Mouse (Mus musculus): Measurements from ENCODE around the gene Ckmt2. TPM values are rescaled to one million over a fixed set of nuclear protein-coding genes. Genes with fewer than 3 reads are reported as not detected.

Gene Ckmt2
- total RNA-seq, 2 experiments from 2014 or later: 1,040 to 2,126 TPM

GRCm38 (mm10) chr13:91893132-91893531, 16.4 kb upstream of the Ckmt2 start:
- intact Hi-C loops (cut with DNase I): no loop called here
- Histone ChIP-seq H3K4me3 (no peak overlapping the region), H3K27ac (no peak overlapping the region)
- DNase-seq: no peak
- peak; percentile 51 for TF ChIP-seq CTCF (IDR thresholded peaks at IDR 0.05)

GRCm38 (mm10) chr13:91890031-91890619, 13.4 kb upstream of the Ckmt2 start:
- Histone ChIP-seq H3K27ac (no peak overlapping the region), H3K4me3 (no peak overlapping the region)
- no peak for DNase-seq
- no peak for TF ChIP-seq CTCF (IDR thresholded peaks at IDR 0.05)
- intact Hi-C loops (cut with DNase I): no loop called here

GRCm38 (mm10) chr13:91884714-91885386, 8.2 kb upstream of the Ckmt2 start:
- DNase-seq: no peak
- no peak overlapping the region for H3K4me3 ChIP-seq
- intact Hi-C loops (cut with DNase I): no loop called here
- TF ChIP-seq CTCF (IDR thresholded peaks at IDR 0.05): no peak
- H3K27ac ChIP-seq: no peak overlapping the region

GRCm38 (mm10) chr13:91881837-91882480, 5.3 kb upstream of the Ckmt2 start:
- intact Hi-C loops (cut with DNase I): no loop called here
- Histone ChIP-seq H3K27ac (no peak overlapping the region), H3K4me3 (no peak overlapping the region)
- DNase-seq: peak; percentile 55
- peak; percentile 77 for TF ChIP-seq CTCF (IDR thresholded peaks at IDR 0.05)

GRCm38 (mm10) chr13:91880256-91880655, 3.6 kb upstream of the Ckmt2 start:
- intact Hi-C loops (cut with DNase I): no loop called here
- TF ChIP-seq CTCF (IDR thresholded peaks at IDR 0.05): no peak
- Histone ChIP-seq H3K4me3 (peak overlapping the region; percentile 26; the same call in 1 of the 2 replicates), H3K27ac (peak overlapping the region; percentile 25; the same call in 1 of the 2 replicates)
- no peak for DNase-seq

- no peak for TF ChIP-seq CTCF (IDR thresholded peaks at IDR 0.05)
- peak overlapping the region; percentile 63 for H3K4me3 ChIP-seq
- no peak for DNase-seq
These were observed 1.3 kb upstream of the Ckmt2 start for GRCm38 (mm10) chr13:91877996-91878395.

GRCm38 (mm10) chr13:91877350-91877749, 665 bp upstream of the Ckmt2 start:
- TF ChIP-seq CTCF (IDR thresholded peaks at IDR 0.05): no peak
- H3K27ac ChIP-seq: peak overlapping the region; percentile 99
- peak overlapping the region; percentile 63 for H3K4me3 ChIP-seq
- intact Hi-C loops (cut with DNase I): no loop called here
- DNase-seq: peak; percentile 88

More at GRCm38 (mm10) chr13:91877996-91878395, 1.3 kb upstream of the Ckmt2 start:
- H3K27ac ChIP-seq: peak overlapping the region; percentile 99
- intact Hi-C loops (cut with DNase I): no loop called here

- no peak for DNase-seq
- Histone ChIP-seq H3K27ac (peak overlapping the region; percentile 99), H3K4me3 (peak overlapping the region; percentile 63)
- intact Hi-C loops (cut with DNase I): no loop called here
- no peak for TF ChIP-seq CTCF (IDR thresholded peaks at IDR 0.05)
These were observed 1.1 kb downstream of the Ckmt2 start for GRCm38 (mm10) chr13:91875581-91875980.

- DNase-seq: peak; percentile 35
- intact Hi-C loops (cut with DNase I): loop anchor here (5.0 kb wide), 1 partner anchor 67 kb away; the partner anchor contains the start of gene Zcchc9
- H3K27ac ChIP-seq: peak overlapping the region; percentile 99
- no peak for TF ChIP-seq CTCF (IDR thresholded peaks at IDR 0.05)
- peak overlapping the region; percentile 63 for H3K4me3 ChIP-seq
These were observed 2.1 kb downstream of the Ckmt2 start for GRCm38 (mm10) chr13:91874565-91874964.

GRCm38 (mm10) chr13:91873734-91874329, 2.9 kb downstream of the Ckmt2 start:
- peak overlapping the region; percentile 63 for H3K4me3 ChIP-seq
- H3K27ac ChIP-seq: peak overlapping the region; percentile 99
- intact Hi-C loops (cut with DNase I): loop anchor here (5.0 kb wide), 1 partner anchor 67 kb away; the partner anchor contains the start of gene Zcchc9
- DNase-seq: peak; percentile 49
- no peak for TF ChIP-seq CTCF (IDR thresholded peaks at IDR 0.05)

- intact Hi-C loops (cut with DNase I): loop anchor here (10.0 kb wide), 1 partner anchor 684 kb away; no protein-coding TSS in a partner anchor
- TF ChIP-seq CTCF (IDR thresholded peaks at IDR 0.05): no peak
- DNase-seq: no peak
- Histone ChIP-seq H3K4me3 (no peak overlapping the region), H3K27ac (no peak overlapping the region)
These were observed 8.1 kb downstream of the Ckmt2 start for GRCm38 (mm10) chr13:91868577-91868976.

GRCm38 (mm10) chr13:91858835-91859234, 17.9 kb downstream of the Ckmt2 start:
- Histone ChIP-seq H3K4me3 (no peak overlapping the region), H3K27ac (no peak overlapping the region)
- TF ChIP-seq CTCF (IDR thresholded peaks at IDR 0.05): peak; percentile 77
- DNase-seq: no peak
- intact Hi-C loops (cut with DNase I): loop anchor here (5.0 kb wide), 1 partner anchor 52 kb away; the partner anchor contains the start of gene Zcchc9

Measured in gastrocnemius, adult 2 months (tissue).